10 mouse cellular contexts compared by ENCODE assay signal in the genomic region with DNA sequence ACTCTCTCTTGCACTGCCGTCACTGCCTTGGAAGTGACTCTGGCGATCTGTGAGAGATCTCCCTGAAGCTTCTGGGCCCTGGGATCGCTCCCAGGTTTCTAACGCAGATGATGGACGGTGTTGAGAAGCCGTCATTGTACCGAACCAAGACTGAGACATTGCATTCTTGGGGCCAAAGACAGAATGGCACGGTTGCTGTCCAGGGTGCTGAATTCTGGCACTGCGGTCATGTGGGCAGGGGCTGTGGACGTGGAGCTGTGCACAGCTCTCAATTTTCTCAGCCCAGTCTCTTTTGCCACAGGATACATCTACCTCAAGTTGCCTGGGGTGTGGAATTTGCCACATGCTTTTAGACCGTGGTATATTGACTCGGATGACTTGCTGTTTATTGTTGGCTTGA. TPM values are rescaled to one million over a fixed set of nuclear protein-coding genes. Genes with fewer than 3 reads are reported as not detected.
A peak's percentile ranks its signal among the peaks of the same experiment; 100 is the strongest.
DNase-seq lines count a peak whose midpoint lies in the region; ATAC-seq and TF ChIP-seq lines count a peak whose summit lies in the region.
"Had no signal": no experiment of that assay in that cellular context is flagged by ENCODE, and none has a peak within 500 bp of the region (broad histone marks: within the 10 kb centered on the region; RNA-seq: fewer than 3 reads in every experiment).

No protein-coding gene starts in this region.

- TF ChIP-seq CTCF in hindbrain, postnatal 0 days (IDR thresholded peaks at IDR 0.05; ENCODE audit: low read depth): no peak
- no peak for TF ChIP-seq CTCF in brain, embryonic 14.5 days (IDR thresholded peaks at IDR 0.05; ENCODE audit: borderline replicate concordance, extremely low read depth, insufficient read depth, insufficient read length)
- TF ChIP-seq CTCF in left cerebral cortex, adult 2 months (IDR thresholded peaks at IDR 0.05): no peak

- no peak for ATAC-seq in hindbrain, postnatal 0 days
- ATAC-seq in hindbrain, embryonic 12.5 days (ENCODE audit: low FRiP score): no peak
- ATAC-seq in neural tube, embryonic 11.5 days (ENCODE audit: insufficient read depth, low FRiP score, low TSS enrichment): no peak

- H3K4me3 ChIP-seq in hindbrain, postnatal 0 days (ENCODE audit: low read length): no peak overlapping the region
- no peak overlapping the region for H3K4me3 ChIP-seq in hindbrain, embryonic 12.5 days
- no peak overlapping the region for H3K4me3 ChIP-seq in neural tube, embryonic 11.5 days (ENCODE audit: low read depth, low read length)
- no peak overlapping the region for H3K4me3 ChIP-seq in left cerebral cortex, adult 2 months
- H3K4me3 ChIP-seq: liver, embryonic 15.5 days; stomach, embryonic 15.5 days had no signal

- H3K27ac ChIP-seq in hindbrain, postnatal 0 days: no peak overlapping the region
- H3K27ac ChIP-seq in hindbrain, embryonic 12.5 days: no peak overlapping the region
- no peak overlapping the region for H3K27ac ChIP-seq in neural tube, embryonic 11.5 days (ENCODE audit: low read depth, low read length)
- no peak overlapping the region for H3K27ac ChIP-seq in left cerebral cortex, adult 2 months
- H3K27ac ChIP-seq: liver, embryonic 15.5 days; stomach, embryonic 15.5 days had no signal

- no peaks in the 10 kb centered on the region for H3K27me3 ChIP-seq in hindbrain, postnatal 0 days (ENCODE audit: insufficient read depth, low read length)
- no peaks in the 10 kb centered on the region for H3K27me3 ChIP-seq in hindbrain, embryonic 12.5 days
- H3K27me3 ChIP-seq in neural tube, embryonic 11.5 days (ENCODE audit: control insufficient read depth, insufficient read depth, low read length): no peaks in the 10 kb centered on the region
- H3K27me3 ChIP-seq: liver, embryonic 15.5 days; stomach, embryonic 15.5 days had no signal

- no peak overlapping the region for H3K9ac ChIP-seq in hindbrain, postnatal 0 days (replicated peaks; ENCODE audit: low read length)
- no peak overlapping the region for H3K9ac ChIP-seq in hindbrain, embryonic 12.5 days
- no peak overlapping the region for H3K9ac ChIP-seq in neural tube, embryonic 11.5 days (ENCODE audit: low read length)
- H3K9ac ChIP-seq: liver, embryonic 15.5 days; stomach, embryonic 15.5 days had no signal

- intact Hi-C loops in left cerebral cortex, adult 2 months (cut with DNase I): no loop called here

- H3K4me2 ChIP-seq in hindbrain, postnatal 0 days (ENCODE audit: low read depth, low read length): no peak overlapping the region
- no peak overlapping the region for H3K4me2 ChIP-seq in hindbrain, embryonic 12.5 days (replicated peaks)
- no peak overlapping the region for H3K4me2 ChIP-seq in neural tube, embryonic 11.5 days (ENCODE audit: low read depth)
- H3K4me2 ChIP-seq: liver, embryonic 15.5 days; stomach, embryonic 15.5 days had no signal

- TF ChIP-seq POLR2A in brain, embryonic 14.5 days (IDR thresholded peaks at IDR 0.05; ENCODE audit: borderline replicate concordance, extremely low read depth, insufficient read depth, insufficient read length, poor library complexity, severe bottlenecking): no peak

- no peaks in the 10 kb centered on the region for H3K4me1 ChIP-seq in hindbrain, postnatal 0 days (ENCODE audit: insufficient read depth, low read length)
- no peaks in the 10 kb centered on the region for H3K4me1 ChIP-seq in hindbrain, embryonic 12.5 days
- H3K4me1 ChIP-seq in neural tube, embryonic 11.5 days (ENCODE audit: control insufficient read depth, insufficient read depth, low read length): no peaks in the 10 kb centered on the region
- H3K4me1 ChIP-seq: liver, embryonic 15.5 days; stomach, embryonic 15.5 days had no signal

- no peaks in the 10 kb centered on the region for H3K36me3 ChIP-seq in hindbrain, postnatal 0 days (ENCODE audit: insufficient read depth, low read length)
- H3K36me3 ChIP-seq in hindbrain, embryonic 12.5 days: no peaks in the 10 kb centered on the region
- H3K36me3 ChIP-seq in neural tube, embryonic 11.5 days (ENCODE audit: control insufficient read depth, insufficient read depth, low read length): no peaks in the 10 kb centered on the region
- H3K36me3 ChIP-seq: liver, embryonic 15.5 days; stomach, embryonic 15.5 days had no signal

- H3K9me3 ChIP-seq in hindbrain, postnatal 0 days (ENCODE audit: low read length): no peaks in the 10 kb centered on the region
- no peaks in the 10 kb centered on the region for H3K9me3 ChIP-seq in hindbrain, embryonic 12.5 days (replicated peaks)
- H3K9me3 ChIP-seq in neural tube, embryonic 11.5 days (ENCODE audit: control insufficient read depth, low read length): no peaks in the 10 kb centered on the region
- H3K9me3 ChIP-seq: liver, embryonic 15.5 days; stomach, embryonic 15.5 days had no signal

- peak; percentile 28 for DNase-seq in hindbrain, postnatal 0 days (ENCODE audit: low spot score)
- DNase-seq in CD8-positive naive resting alpha-beta T cell, adult 2 months (ENCODE audit: low read depth in 2 of 2, low spot score in 2 of 2): peak; percentile 29 to 49
- peak; percentile 29 for DNase-seq in brain, embryonic 14.5 days (ENCODE audit: low read depth)
- DNase-seq in kidney, postnatal 36 days: peak; percentile 27 to 83
- DNase-seq in neural tube, embryonic 11.5 days (ENCODE audit: low spot score): peak; percentile 62
- DNase-seq in left cerebral cortex, adult 2 months (ENCODE audit: extremely low spot score in 1 of 2, low spot score in 2 of 2): no peak
- no peak for DNase-seq in right cerebral cortex, postnatal 10 days (ENCODE audit: low spot score in 2 of 2)

- WGBS in hindbrain, postnatal 0 days: 27% methylated on average over 12 of the region's 12 CpGs
- WGBS in hindbrain, embryonic 12.5 days: 23% methylated on average over 12 of the region's 12 CpGs
- 30% methylated on average over 12 of the region's 12 CpGs for WGBS in neural tube, embryonic 11.5 days

RNA-seq across cellular contexts. Expression of gene Gja10, which starts 1.4 kb away (rescaled TPM):
- total RNA-seq in hindbrain, postnatal 0 days (2014; rRNA removed): not detected in 2 replicates
- polyA plus RNA-seq in hindbrain, postnatal 0 days (2015; fragmentation: Nextera tagmentation; extraction: Ambion mirVana): 0.09 and 0.13 TPM in 2 replicates
- not detected in 2 replicates for polyA plus RNA-seq in hindbrain, embryonic 12.5 days (2016; fragmentation: Nextera tagmentation; extraction: Ambion mirVana)
- not detected in 2 replicates for polyA plus RNA-seq in brain, embryonic 14.5 days (2012; rRNA removed)
- polyA plus RNA-seq in neural tube, embryonic 11.5 days (2014; fragmentation: Nextera tagmentation; extraction: Ambion mirVana): not detected in 2 replicates
- total RNA-seq in left cerebral cortex, adult 2 months (2021): not detected
- polyA plus RNA-seq: stomach, embryonic 15.5 days had no signal

RNA-seq across cellular contexts. Expression of gene Casp8ap2, which starts 14.1 kb away (rescaled TPM):
- total RNA-seq in hindbrain, postnatal 0 days (2014; rRNA removed): 35.6 and 95.4 TPM in 2 replicates
- polyA plus RNA-seq in hindbrain, postnatal 0 days (2015; fragmentation: Nextera tagmentation; extraction: Ambion mirVana): 31.1 and 32.2 TPM in 2 replicates
- 51.4 and 55.9 TPM in 2 replicates for polyA plus RNA-seq in hindbrain, embryonic 12.5 days (2016; fragmentation: Nextera tagmentation; extraction: Ambion mirVana)
- 10.9 and 12.1 TPM in 2 replicates for polyA plus RNA-seq in brain, embryonic 14.5 days (2012; rRNA removed)
- 55.5 and 62.7 TPM in 2 replicates for polyA plus RNA-seq in neural tube, embryonic 11.5 days (2014; fragmentation: Nextera tagmentation; extraction: Ambion mirVana)
- total RNA-seq in left cerebral cortex, adult 2 months (2021): 10 to 100 TPM in 1 of 2 experiments, 1 to 10 TPM in 1; 9.0 to 10.8 TPM

RNA-seq across cellular contexts. Expression of gene Mdn1, which starts 55.8 kb away (rescaled TPM):
- 23.0 and 35.7 TPM in 2 replicates for total RNA-seq in hindbrain, postnatal 0 days (2014; rRNA removed)
- 8.6 and 8.7 TPM in 2 replicates for polyA plus RNA-seq in hindbrain, postnatal 0 days (2015; fragmentation: Nextera tagmentation; extraction: Ambion mirVana)
- 15.9 and 17.5 TPM in 2 replicates for polyA plus RNA-seq in hindbrain, embryonic 12.5 days (2016; fragmentation: Nextera tagmentation; extraction: Ambion mirVana)
- 35.2 and 43.6 TPM in 2 replicates for polyA plus RNA-seq in brain, embryonic 14.5 days (2012; rRNA removed)
- 17.5 and 18.9 TPM in 2 replicates for polyA plus RNA-seq in neural tube, embryonic 11.5 days (2014; fragmentation: Nextera tagmentation; extraction: Ambion mirVana)
- 10 to 100 TPM; 43.6 to 44.3 TPM for total RNA-seq in left cerebral cortex, adult 2 months (2021)

Comparison
In these comparisons a context has a peak if more than half of its experiments do, and no peak if none do; other contexts are left out.
1. DNase-seq: peak in hindbrain, postnatal 0 days (single experiment), CD8-positive naive resting alpha-beta T cell, adult 2 months (2 of 2), brain, embryonic 14.5 days (single experiment), kidney, postnatal 36 days (2 of 2) and neural tube, embryonic 11.5 days (single experiment); none in left cerebral cortex, adult 2 months (0 of 2) and right cerebral cortex, postnatal 10 days (0 of 2).